In the genomic region with DNA sequence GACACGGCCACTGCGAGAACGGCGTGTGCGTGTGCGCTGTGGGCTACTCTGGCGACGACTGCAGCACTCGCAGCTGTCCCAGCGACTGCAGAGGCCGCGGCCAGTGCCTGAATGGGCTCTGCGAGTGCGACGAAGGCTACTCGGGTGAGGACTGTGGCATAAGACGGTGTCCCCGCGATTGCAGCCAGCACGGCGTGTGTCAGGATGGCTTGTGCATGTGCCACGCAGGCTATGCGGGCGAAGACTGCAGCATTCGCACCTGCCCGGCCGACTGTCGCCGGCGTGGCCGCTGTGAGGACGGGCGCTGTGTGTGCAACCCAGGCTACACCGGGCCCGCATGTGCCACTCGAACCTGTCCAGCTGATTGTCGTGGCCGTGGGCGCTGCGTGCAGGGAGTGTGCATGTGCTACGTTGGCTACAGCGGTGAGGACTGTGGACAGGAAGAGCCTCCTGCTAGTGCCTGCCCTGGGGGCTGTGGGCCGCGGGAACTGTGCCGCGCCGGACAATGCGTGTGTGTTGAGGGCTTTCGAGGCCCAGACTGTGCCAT, we compare ENCODE assay signal across 8 mouse cellular contexts. TPM values are rescaled to one million over a fixed set of nuclear protein-coding genes. Genes with fewer than 3 reads are reported as not detected.
A peak's percentile ranks its signal among the peaks of the same experiment; 100 is the strongest.
DNase-seq lines count a peak whose midpoint lies in the region; ATAC-seq and TF ChIP-seq lines count a peak whose summit lies in the region.

No protein-coding gene starts in this region.

- H3K27ac ChIP-seq in heart, embryonic 12.5 days (ENCODE audit: poor library complexity, severe bottlenecking), result no peak overlapping the region
- H3K27ac ChIP-seq in ES-E14 (ENCODE audit: insufficient read depth, low read depth, low read length, poor library complexity, severe bottlenecking), result no peak overlapping the region
- H3K27ac ChIP-seq in heart, embryonic 16.5 days (ENCODE audit: low read length), result no peak overlapping the region
- H3K27ac ChIP-seq in midbrain, embryonic 12.5 days (replicated peaks), result no peak overlapping the region

- no peak for ATAC-seq in heart, embryonic 12.5 days (ENCODE audit: insufficient number of reproducible peaks, low FRiP score)
- no peak for ATAC-seq in heart, embryonic 16.5 days (replicated peaks; ENCODE audit: extremely low read depth, insufficient read depth, low FRiP score)
- no peak for ATAC-seq in midbrain, embryonic 12.5 days (ENCODE audit: low FRiP score, low read depth)
- no peak for ATAC-seq in activated CD4-positive, CD25-positive, alpha-beta regulatory T cell, adult 4 months

- in situ Hi-C loops in ES-E14 (cut with MboI; ENCODE audit: low sequenced_read_pairs in 2 of 2, unreplicated experiment in 2 of 2), result no loop called here

- H3K9ac ChIP-seq in heart, embryonic 12.5 days, result peak overlapping the region; percentile 53; the same call in 1 of the 2 replicates
- no peak overlapping the region; the same call in 1 of the 2 replicates for H3K9ac ChIP-seq in ES-E14 (ENCODE audit: insufficient read depth, low read depth, low read length, poor library complexity, severe bottlenecking)
- H3K9ac ChIP-seq in heart, embryonic 16.5 days (ENCODE audit: low read length), result no peak overlapping the region
- H3K9ac ChIP-seq in midbrain, embryonic 12.5 days (replicated peaks), result peak overlapping the region; percentile 8; the same call in 1 of the 2 replicates

- peaks cover 67% of the 10 kb centered on the region for H3K27me3 ChIP-seq in heart, embryonic 12.5 days (replicated peaks)
- peaks cover 56% of the 10 kb centered on the region for H3K27me3 ChIP-seq in heart, embryonic 16.5 days (ENCODE audit: control insufficient read depth, insufficient read depth, low read length)
- H3K27me3 ChIP-seq in midbrain, embryonic 12.5 days, result peaks cover 68% of the 10 kb centered on the region

- H3K9me3 ChIP-seq in heart, embryonic 12.5 days (replicated peaks), result no peaks in the 10 kb centered on the region; the same call in 1 of the 2 replicates
- no peaks in the 10 kb centered on the region for H3K9me3 ChIP-seq in ES-E14 (ENCODE audit: control insufficient read depth, insufficient read depth, low read depth, low read length)
- H3K9me3 ChIP-seq in heart, embryonic 16.5 days (replicated peaks; ENCODE audit: control insufficient read depth, low read length), result no peaks in the 10 kb centered on the region
- no peaks in the 10 kb centered on the region for H3K9me3 ChIP-seq in midbrain, embryonic 12.5 days

- peaks cover 36% of the 10 kb centered on the region for H3K4me1 ChIP-seq in heart, embryonic 12.5 days (replicated peaks)
- peaks cover 0 to 9% of the 10 kb centered on the region in 2 experiments; a peak in 1 of 4 replicates for H3K4me1 ChIP-seq in ES-E14 (ENCODE audit: control insufficient read depth in 2 of 2, insufficient read depth in 2 of 2, low read length in 2 of 2, poor library complexity in 1 of 2)
- peaks cover 12% of the 10 kb centered on the region for H3K4me1 ChIP-seq in heart, embryonic 16.5 days (ENCODE audit: control insufficient read depth, insufficient read depth, low read length)
- H3K4me1 ChIP-seq in midbrain, embryonic 12.5 days, result peaks cover 14% of the 10 kb centered on the region

- H3K4me3 ChIP-seq in heart, embryonic 12.5 days, result peak overlapping the region; percentile 35
- H3K4me3 ChIP-seq in ES-E14 (ENCODE audit: insufficient read depth in 1 of 2, low read depth in 1 of 2, low read length in 2 of 2, poor library complexity in 1 of 2, severe bottlenecking in 1 of 2), result peak overlapping the region; percentile 9 to 42; a peak in 2 of 4 replicates
- H3K4me3 ChIP-seq in heart, embryonic 16.5 days (ENCODE audit: low read length), result peak overlapping the region; percentile 41
- H3K4me3 ChIP-seq in midbrain, embryonic 12.5 days, result peak overlapping the region; percentile 37

- 28% methylated on average over 49 of the region's 49 CpGs for WGBS in heart, embryonic 12.5 days
- WGBS in heart, embryonic 16.5 days, result 29% methylated on average over 49 of the region's 49 CpGs
- WGBS in midbrain, embryonic 12.5 days, result 41% methylated on average over 49 of the region's 49 CpGs

- DNase-seq in heart, adult 18-20 months, result no peak
- DNase-seq in ES-E14 (ENCODE audit: low read depth, low spot score), result no peak
- DNase-seq in layer of hippocampus, postnatal 25 days (ENCODE audit: extremely low spot score in 1 of 2, low spot score in 1 of 2), result no peak
- no peak for DNase-seq in adrenal gland, postnatal 25 days

- H3K36me3 ChIP-seq in heart, embryonic 12.5 days, result no peaks in the 10 kb centered on the region
- H3K36me3 ChIP-seq in ES-E14 (ENCODE audit: control insufficient read depth, insufficient read depth, low read length, poor library complexity, severe bottlenecking), result no peaks in the 10 kb centered on the region
- no peaks in the 10 kb centered on the region for H3K36me3 ChIP-seq in heart, embryonic 16.5 days (ENCODE audit: control insufficient read depth, insufficient read depth)
- no peaks in the 10 kb centered on the region for H3K36me3 ChIP-seq in midbrain, embryonic 12.5 days

- H3K4me2 ChIP-seq in heart, embryonic 12.5 days, result peak overlapping the region; percentile 65
- peak overlapping the region; percentile 60 for H3K4me2 ChIP-seq in heart, embryonic 16.5 days (ENCODE audit: low read depth, low read length)
- H3K4me2 ChIP-seq in midbrain, embryonic 12.5 days (replicated peaks), result peak overlapping the region; percentile 56

TF ChIP-seq in ES-E14, 5 proteins besides CTCF, POLR2A, EP300 and RAD21:
- TF ChIP-seq ZC3H11A (IDR thresholded peaks at IDR 0.05; ENCODE audit: borderline replicate concordance, low read depth, low read length) (no peak), MAFK (IDR thresholded peaks at IDR 0.05; ENCODE audit: insufficient read depth, low read depth, low read length) (no peak), CHD2 (IDR thresholded peaks at IDR 0.05; ENCODE audit: low read depth, low read length) (no peak), HCFC1 (IDR thresholded peaks at IDR 0.05; ENCODE audit: borderline replicate concordance, insufficient read depth, low read length) (no peak), ZNF384 (IDR thresholded peaks at IDR 0.05; ENCODE audit: low read depth, low read length) (no peak)

RNA-seq across cellular contexts. Expression of a gene that starts 2.0 kb away (rescaled TPM):
- polyA plus RNA-seq in heart, embryonic 12.5 days (2016; fragmentation: Nextera tagmentation; extraction: Ambion mirVana), result 0.77 and 0.98 TPM in 2 replicates
- 10 to 100 TPM; 22.9 to 26.5 TPM for total RNA-seq in heart, adult 18-20 months (2021)
- 0.18 and 0.26 TPM in 2 replicates for total RNA-seq in ES-E14 (2012; rRNA removed)
- polyA plus RNA-seq in heart, embryonic 16.5 days (2015; fragmentation: Nextera tagmentation; extraction: Ambion mirVana), result 2.5 and 2.8 TPM in 2 replicates
- polyA plus RNA-seq in midbrain, embryonic 12.5 days (2016; fragmentation: Nextera tagmentation; extraction: Ambion mirVana), result 0.04 and 0.05 TPM in 2 replicates
- total RNA-seq in layer of hippocampus, postnatal 25 days (2021), result 1 to 10 TPM; 7.1 to 9.0 TPM
- not detected for polyA plus RNA-seq in activated CD4-positive, CD25-positive, alpha-beta regulatory T cell, adult 4 months (2017; shearing (Covaris generic))
- 23.7 and 25.4 TPM in 2 replicates for total RNA-seq in adrenal gland, postnatal 25 days (2021)

RNA-seq across cellular contexts. Expression of a gene that starts 25.4 kb away (rescaled TPM):
- 63.2 and 67.0 TPM in 2 replicates for polyA plus RNA-seq in heart, embryonic 12.5 days (2016; fragmentation: Nextera tagmentation; extraction: Ambion mirVana)
- total RNA-seq in heart, adult 18-20 months (2021), result 10 to 100 TPM; 15.5 to 17.2 TPM
- 55.7 and 86.7 TPM in 2 replicates for total RNA-seq in ES-E14 (2012; rRNA removed)
- 45.7 and 46.7 TPM in 2 replicates for polyA plus RNA-seq in heart, embryonic 16.5 days (2015; fragmentation: Nextera tagmentation; extraction: Ambion mirVana)
- 116 and 121 TPM in 2 replicates for polyA plus RNA-seq in midbrain, embryonic 12.5 days (2016; fragmentation: Nextera tagmentation; extraction: Ambion mirVana)
- 100 to 1,000 TPM in 1 of 2 experiments, 10 to 100 TPM in 1; 97.1 to 102 TPM for total RNA-seq in layer of hippocampus, postnatal 25 days (2021)
- polyA plus RNA-seq in activated CD4-positive, CD25-positive, alpha-beta regulatory T cell, adult 4 months (2017; shearing (Covaris generic)), result 10 to 100 TPM; 15.6 to 26.7 TPM
- total RNA-seq in adrenal gland, postnatal 25 days (2021), result 50.4 and 52.5 TPM in 2 replicates

RNA-seq across cellular contexts. Expression of a gene that starts 27.8 kb away (rescaled TPM):
- 10.2 and 11.1 TPM in 2 replicates for polyA plus RNA-seq in heart, embryonic 12.5 days (2016; fragmentation: Nextera tagmentation; extraction: Ambion mirVana)
- total RNA-seq in heart, adult 18-20 months (2021), result 1 to 10 TPM; 5.8 to 6.5 TPM
- total RNA-seq in ES-E14 (2012; rRNA removed), result 4.4 and 7.5 TPM in 2 replicates
- 11.7 and 12.3 TPM in 2 replicates for polyA plus RNA-seq in heart, embryonic 16.5 days (2015; fragmentation: Nextera tagmentation; extraction: Ambion mirVana)
- polyA plus RNA-seq in midbrain, embryonic 12.5 days (2016; fragmentation: Nextera tagmentation; extraction: Ambion mirVana), result 16.4 and 18.1 TPM in 2 replicates
- total RNA-seq in layer of hippocampus, postnatal 25 days (2021), result 10 to 100 TPM; 14.1 to 14.9 TPM
- 1 to 10 TPM; 3.5 to 5.4 TPM for polyA plus RNA-seq in activated CD4-positive, CD25-positive, alpha-beta regulatory T cell, adult 4 months (2017; shearing (Covaris generic))
- 13.4 TPM in 2 replicates for total RNA-seq in adrenal gland, postnatal 25 days (2021)

RNA-seq across cellular contexts. Expression of a gene that starts 43.0 kb away (rescaled TPM):
- polyA plus RNA-seq in heart, embryonic 12.5 days (2016; fragmentation: Nextera tagmentation; extraction: Ambion mirVana), result 0.17 TPM in 1 of 2 replicates, not detected in the other
- total RNA-seq in heart, adult 18-20 months (2021), result 1 to 10 TPM in 1 of 2 experiments, under 1 TPM in 1; 0.93 to 1.5 TPM
- 0.13 and 0.16 TPM in 2 replicates for total RNA-seq in ES-E14 (2012; rRNA removed)
- polyA plus RNA-seq in heart, embryonic 16.5 days (2015; fragmentation: Nextera tagmentation; extraction: Ambion mirVana), result 0.64 and 2.1 TPM in 2 replicates
- polyA plus RNA-seq in midbrain, embryonic 12.5 days (2016; fragmentation: Nextera tagmentation; extraction: Ambion mirVana), result 3.9 and 4.2 TPM in 2 replicates
- 100 to 1,000 TPM; 259 to 330 TPM for total RNA-seq in layer of hippocampus, postnatal 25 days (2021)
- polyA plus RNA-seq in activated CD4-positive, CD25-positive, alpha-beta regulatory T cell, adult 4 months (2017; shearing (Covaris generic)), result 1 to 10 TPM in 1 of 2 experiments, under 1 TPM in 1; 0.34 to 1.4 TPM
- 10.8 and 13.5 TPM in 2 replicates for total RNA-seq in adrenal gland, postnatal 25 days (2021)

RNA-seq across cellular contexts. Expression of a gene that starts 44.0 kb away (rescaled TPM):
- polyA plus RNA-seq in heart, embryonic 12.5 days (2016; fragmentation: Nextera tagmentation; extraction: Ambion mirVana), result 28.9 TPM in 2 replicates
- 10 to 100 TPM; 55.5 to 55.8 TPM for total RNA-seq in heart, adult 18-20 months (2021)
- 13.6 and 26.4 TPM in 2 replicates for total RNA-seq in ES-E14 (2012; rRNA removed)
- 26.7 and 27.3 TPM in 2 replicates for polyA plus RNA-seq in heart, embryonic 16.5 days (2015; fragmentation: Nextera tagmentation; extraction: Ambion mirVana)
- polyA plus RNA-seq in midbrain, embryonic 12.5 days (2016; fragmentation: Nextera tagmentation; extraction: Ambion mirVana), result 21.3 and 23.8 TPM in 2 replicates
- 10 to 100 TPM; 42.4 to 48.4 TPM for total RNA-seq in layer of hippocampus, postnatal 25 days (2021)
- 10 to 100 TPM; 13.3 to 16.8 TPM for polyA plus RNA-seq in activated CD4-positive, CD25-positive, alpha-beta regulatory T cell, adult 4 months (2017; shearing (Covaris generic))
- 56.9 and 61.1 TPM in 2 replicates for total RNA-seq in adrenal gland, postnatal 25 days (2021)

Comparison
In these comparisons a context has a peak if more than half of its experiments do, and no peak if none do; other contexts are left out.
1. H3K9ac ChIP-seq: peak in heart, embryonic 12.5 days (single experiment) and midbrain, embryonic 12.5 days (single experiment); none in ES-E14 (single experiment) and heart, embryonic 16.5 days (single experiment).
2. Peak in every context shown above with its lines, with median percentiles within 50 percentile points of each other: H3K4me2 ChIP-seq and H3K4me3 ChIP-seq.